Mouse (Mus musculus) embryo, embryonic 10 days (tissue): Measurements from ENCODE around the gene Synrg.
A peak's percentile ranks its signal among the peaks of the same experiment; 100 is the strongest.

ENCODE experiments used
- DNase-seq: peaks from one replicate; pipeline ENCODE4 v3.0.0-alpha.2; 2015; ENCODE audit warnings: low spot score

Gene Synrg

GRCm38 (mm10) chr11:84042808-84043762 lies 78.9 kb downstream of the Synrg start:
- DNase-seq = peak; percentile 93

DNA sequence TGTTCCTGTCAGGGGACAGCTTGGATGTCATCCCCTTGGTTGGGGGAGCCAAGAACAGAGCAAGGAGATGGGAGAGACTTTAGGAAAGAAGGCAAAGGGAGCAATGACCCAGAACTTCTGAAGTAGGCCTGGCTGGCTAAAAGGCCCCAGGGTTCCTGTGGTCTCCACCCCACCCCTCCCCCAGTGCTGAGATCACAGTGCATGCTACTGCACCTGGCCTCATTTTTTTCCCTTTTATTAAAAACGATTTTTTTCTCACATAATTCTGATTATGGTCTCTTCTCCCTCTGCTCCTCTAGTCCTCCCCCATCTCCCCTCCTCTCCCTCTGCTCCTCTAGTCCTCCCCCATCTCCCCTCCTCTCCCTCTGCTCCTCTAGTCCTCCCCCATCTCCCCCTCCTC lies 80.8 kb downstream of the Synrg start:
- DNase-seq = no peak

- DNase-seq = no peak
Measured at GRCm38 (mm10) chr11:84047270-84047669, 83.0 kb downstream of the Synrg start.

DNA sequence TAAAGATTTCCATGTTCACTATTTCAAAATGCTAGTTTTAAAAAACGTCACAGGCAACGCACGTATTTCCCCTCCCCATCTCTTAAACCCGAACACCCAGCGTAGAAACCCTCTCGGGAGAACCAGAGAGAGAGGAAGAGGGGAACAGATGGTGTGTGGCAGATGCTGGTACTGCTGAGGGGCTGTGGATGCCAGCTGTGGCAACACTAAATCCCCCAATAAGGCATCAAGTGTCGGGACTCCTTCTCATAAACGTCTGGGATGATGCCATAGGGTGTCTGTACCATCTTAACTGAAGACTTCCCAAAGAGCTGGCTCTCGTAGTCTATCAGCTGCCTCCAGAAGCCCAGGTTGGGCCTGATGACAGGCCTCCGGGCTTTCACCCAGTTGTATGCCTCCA lies 84.2 kb downstream of the Synrg start:
- no peak for DNase-seq

- no peak for DNase-seq
Measured at GRCm38 (mm10) chr11:84053055-84053454, 88.8 kb downstream of the Synrg start.

- no peak for DNase-seq
Measured at GRCm38 (mm10) chr11:84053524-84054163, 89.4 kb downstream of the Synrg start.

- no peak for DNase-seq
Measured at GRCm38 (mm10) chr11:84057418-84057817, 93.2 kb downstream of the Synrg start.

DNA sequence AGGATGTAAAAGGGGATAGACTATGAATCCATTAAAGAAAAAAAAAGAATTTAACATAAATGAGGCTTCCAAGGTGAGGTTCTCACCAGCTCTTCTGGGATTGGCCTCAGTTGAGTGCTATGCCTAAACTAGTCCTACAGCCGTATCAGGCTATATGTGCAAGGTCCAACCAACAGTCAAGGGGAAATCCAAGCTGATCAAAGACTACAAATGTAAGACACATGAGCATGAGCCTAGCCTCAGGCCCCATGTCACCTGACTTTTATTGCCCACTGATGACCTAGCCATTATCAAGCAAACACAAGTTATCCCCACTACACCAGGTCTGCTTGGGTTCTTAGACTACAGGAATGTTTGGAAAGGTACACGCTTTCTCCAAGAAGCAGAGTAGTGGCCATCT lies 95.6 kb downstream of the Synrg start:
- no peak for DNase-seq

DNA sequence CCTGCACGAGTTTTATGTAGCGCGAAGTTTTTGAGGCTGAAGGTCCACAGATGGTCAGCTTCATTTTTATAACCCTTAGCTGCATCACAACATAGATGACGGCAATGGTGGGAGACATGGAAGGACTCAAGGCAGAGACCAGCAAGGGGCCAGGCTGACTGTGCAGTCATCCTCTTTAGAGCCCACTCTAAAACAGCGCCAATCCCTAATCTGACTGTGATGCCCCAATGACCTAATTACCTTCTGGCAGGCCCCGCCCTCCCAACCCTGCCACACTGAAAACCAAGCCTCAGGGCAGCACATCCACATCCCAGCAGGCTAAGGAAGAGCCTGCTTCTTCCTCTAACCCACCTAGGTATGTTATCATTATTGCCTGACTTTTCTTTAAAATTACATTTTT lies 96.4 kb downstream of the Synrg start:
- DNase-seq = no peak

GRCm38 (mm10) chr11:84061881-84062280 lies 97.7 kb downstream of the Synrg start:
- DNase-seq = no peak

DNA sequence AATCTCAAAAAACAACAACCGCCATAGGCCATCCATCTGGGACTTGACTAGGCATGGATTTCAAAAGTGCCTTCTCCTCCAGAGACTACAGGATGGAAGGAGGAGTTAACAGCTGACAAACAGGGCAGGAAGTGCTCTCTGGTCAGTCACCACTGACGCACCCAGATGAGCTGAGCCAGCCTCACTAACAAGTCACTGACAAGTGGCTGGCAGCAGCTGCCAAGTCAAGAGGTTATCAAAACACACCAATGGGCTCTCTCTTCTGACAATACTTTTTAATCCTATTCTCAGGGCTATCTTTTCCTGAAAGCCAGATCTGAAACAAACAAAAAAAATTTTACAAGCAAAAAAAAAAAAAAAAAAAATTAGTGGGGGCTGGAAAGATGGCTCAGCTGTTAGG lies 98.6 kb downstream of the Synrg start:
- DNase-seq = peak; percentile 70

- no peak for DNase-seq
Measured at GRCm38 (mm10) chr11:84063631-84064209, 99.5 kb downstream of the Synrg start.

GRCm38 (mm10) chr11:84066071-84066481 lies 101.8 kb downstream of the Synrg start:
- DNase-seq = peak; percentile 60

- peak; percentile 51 for DNase-seq
Measured at GRCm38 (mm10) chr11:84066927-84067645, 102.9 kb downstream of the Synrg start.

GRCm38 (mm10) chr11:84067720-84068190 lies 103.5 kb downstream of the Synrg start:
- DNase-seq = peak; percentile 47

DNA sequence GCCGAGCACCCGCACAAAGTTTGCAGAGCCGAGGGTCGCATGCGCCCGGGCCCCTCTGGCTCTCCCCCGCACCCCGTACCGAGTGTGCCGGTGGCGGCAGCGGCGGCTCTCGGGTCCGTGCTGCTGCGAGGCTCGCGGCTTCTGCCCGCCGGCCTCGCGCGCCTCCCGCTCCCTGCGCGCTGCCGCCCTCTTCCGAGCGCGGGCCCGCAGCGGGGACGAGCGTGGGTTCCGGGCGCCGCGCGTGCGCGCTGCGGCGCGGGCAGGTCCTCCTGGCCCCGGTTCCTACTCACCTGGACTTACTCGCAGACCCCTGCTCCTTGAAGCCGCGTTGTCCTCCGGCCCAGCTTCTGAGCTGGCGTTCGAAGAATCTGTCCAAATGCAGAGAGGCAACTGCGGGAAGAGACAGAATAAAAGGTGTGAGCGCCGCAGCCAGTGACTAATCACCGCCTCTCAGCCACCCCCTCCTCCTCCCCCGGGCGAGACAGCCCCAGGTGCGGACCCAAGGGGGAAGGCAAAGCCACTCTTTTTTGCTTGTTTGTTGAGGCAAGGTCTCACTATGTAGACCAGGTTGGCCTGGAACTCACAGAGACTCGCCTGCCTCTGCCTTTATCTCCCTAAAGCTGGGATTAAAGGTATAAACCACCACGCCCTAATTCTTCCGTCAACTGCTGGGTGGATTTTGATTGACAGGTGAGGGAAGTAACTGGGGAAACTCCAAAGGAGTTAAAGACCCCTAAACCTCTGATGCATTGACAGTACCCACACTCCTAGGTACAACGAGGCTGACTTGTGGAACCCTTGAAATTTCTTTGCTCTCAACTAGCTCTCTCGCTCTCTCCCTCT lies 104.2 kb downstream of the Synrg start:
- DNase-seq = peak; percentile 64

DNA sequence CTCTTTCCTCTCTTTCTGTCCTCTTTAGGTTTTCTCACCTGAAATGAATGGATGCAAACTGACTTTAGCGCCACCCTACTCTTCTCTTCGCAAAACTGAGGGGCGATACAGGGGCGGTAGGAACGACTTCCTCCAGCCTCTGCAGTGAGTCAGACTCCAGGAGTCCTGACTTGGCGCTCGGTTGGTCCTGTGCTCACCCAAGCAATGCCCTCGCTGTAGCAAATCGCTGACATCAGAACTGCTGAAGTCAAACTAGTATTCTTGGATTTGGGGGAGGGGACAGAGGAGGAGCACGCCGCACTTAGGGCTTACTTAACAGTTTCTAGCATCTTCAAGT lies 104.8 kb downstream of the Synrg start, which contains the start of gene Dusp14:
Dusp14 (minus strand) TSS at position 228 of the 337 bp plus-strand sequence.
- no peak for DNase-seq

GRCm38 (mm10) chr11:84072904-84073651 lies 108.8 kb downstream of the Synrg start:
- peak; percentile 25 for DNase-seq

GRCm38 (mm10) chr11:84073816-84074764 lies 109.9 kb downstream of the Synrg start:
- DNase-seq = no peak
